Mouse (Mus musculus) myocyte (in vitro differentiated cells): ENCODE measurements at regions not wholly inside any gene's neighbourhood (a gene's known extent, or its start where the extent isn't known, plus 50 kb on each side); places are given as distances from the start of the nearest gene placed in this dataset.

Experiments used
- MYOD1 ChIP-seq, 3 experiments: IDR thresholded peaks; one replicate each; pipeline ENCODE4 v1.6.1; 2011; ENCODE audit warnings: control low read depth in 2 of 3, low read depth in 2 of 3, mild to moderate bottlenecking in 2 of 3, moderate library complexity in 1 of 3; ENCODE audit not compliant: insufficient read length in 2 of 3, control insufficient read depth in 1 of 3
- MYOG ChIP-seq, 3 experiments: IDR thresholded peaks; one replicate each; pipeline ENCODE4 v1.6.1; 2011; ENCODE audit warnings: control low read depth in 2 of 3, low read depth in 2 of 3, mild to moderate bottlenecking in 2 of 3; ENCODE audit not compliant: insufficient read length in 2 of 3, control insufficient read depth in 1 of 3, insufficient read depth in 1 of 3
- POLR2A ChIP-seq: IDR thresholded peaks from one replicate; pipeline ENCODE4 v1.6.1; 2011; ENCODE audit warnings: low read depth, mild to moderate bottlenecking, control low read depth, moderate library complexity; ENCODE audit not compliant: insufficient read length

GRCm38 (mm10) chr8:86282922-86283321, 297.6 kb downstream of the Abcc12 start:
- TF ChIP-seq MYOG (IDR thresholded peaks at IDR 0.05; ENCODE audit: control insufficient read depth in 1 of 3, insufficient read depth in 1 of 3, insufficient read length in 2 of 3, low read depth in 2 of 3), result no peak
- TF ChIP-seq POLR2A, result no peak
- no peak for TF ChIP-seq MYOD1 (IDR thresholded peaks at IDR 0.05; ENCODE audit: control insufficient read depth in 1 of 3, insufficient read length in 2 of 3, low read depth in 2 of 3)
